7 mouse cellular contexts compared by ENCODE assay signal in genomic region chr15:103305070-103305678, GRCm38 (mm10). TPM values are rescaled to one million over a fixed set of nuclear protein-coding genes. Genes with fewer than 3 reads are reported as not detected.
DNase-seq lines count a peak whose midpoint lies in the region; ATAC-seq lines count a peak whose summit lies in the region.

No protein-coding gene starts in this region.

- 0% methylated on average over 51 of the region's 71 CpGs for whole genome bisulfite sequencing in embryonic facial prominence, embryonic 11.5 days
- WGBS in limb, embryonic 10.5 days: under 1% methylated on average over 71 of the region's 71 CpGs
- WGBS in midbrain, embryonic 13.5 days: under 1% methylated on average over 71 of the region's 71 CpGs

- peak overlapping the region; percentile 51 for H3K4me2 ChIP-seq in embryonic facial prominence, embryonic 11.5 days (ENCODE audit: low read depth, low read length)
- H3K4me2 ChIP-seq in midbrain, embryonic 13.5 days (replicated peaks): peak overlapping the region; percentile 70

- H3K36me3 ChIP-seq in embryonic facial prominence, embryonic 11.5 days (replicated peaks; ENCODE audit: control insufficient read depth, insufficient read depth, low read depth, low read length): no peaks in the 10 kb centered on the region
- no peaks in the 10 kb centered on the region for H3K36me3 ChIP-seq in limb, embryonic 10.5 days
- H3K36me3 ChIP-seq in midbrain, embryonic 13.5 days: no peaks in the 10 kb centered on the region

- H3K27me3 ChIP-seq in embryonic facial prominence, embryonic 11.5 days (ENCODE audit: control insufficient read depth, insufficient read depth, low read length): no peaks in the 10 kb centered on the region
- peaks cover 21% of the 10 kb centered on the region for H3K27me3 ChIP-seq in limb, embryonic 10.5 days (ENCODE audit: low read depth, poor library complexity, severe bottlenecking)
- H3K27me3 ChIP-seq in midbrain, embryonic 13.5 days: peaks cover 9% of the 10 kb centered on the region

- peak overlapping the region; percentile 38 for H3K4me3 ChIP-seq in embryonic facial prominence, embryonic 11.5 days (ENCODE audit: low read depth, low read length)
- H3K4me3 ChIP-seq in limb, embryonic 10.5 days: peak overlapping the region; percentile 51
- peak overlapping the region; percentile 36 for H3K4me3 ChIP-seq in midbrain, embryonic 13.5 days (replicated peaks)

- H3K4me1 ChIP-seq in embryonic facial prominence, embryonic 11.5 days (ENCODE audit: control insufficient read depth, insufficient read depth, low read length): peaks cover 20% of the 10 kb centered on the region
- H3K4me1 ChIP-seq in limb, embryonic 10.5 days: peaks cover 87% of the 10 kb centered on the region
- H3K4me1 ChIP-seq in midbrain, embryonic 13.5 days (replicated peaks): peaks cover 76% of the 10 kb centered on the region

- DNase-seq in adrenal gland, postnatal 10 days: peak; percentile 95
- DNase-seq in embryonic facial prominence, embryonic 11.5 days (ENCODE audit: low spot score): peak; percentile 99
- DNase-seq in kidney, adult 11 months: peak; percentile 99
- DNase-seq in limb, embryonic 10.5 days (ENCODE audit: low spot score): peak; percentile 99
- DNase-seq in spleen, adult 12 weeks (ENCODE audit: low spot score): peak; percentile 65

- ATAC-seq in embryonic facial prominence, embryonic 11.5 days (replicated peaks; ENCODE audit: insufficient number of reproducible peaks, low FRiP score, low TSS enrichment, low read depth): peak; percentile 92
- peak; percentile 78 for ATAC-seq in granulocyte monocyte progenitor cell, adult 5-6 weeks (replicated peaks; ENCODE audit: poor library complexity, severe bottlenecking)
- ATAC-seq in midbrain, embryonic 13.5 days: peak; percentile 96

- H3K9me3 ChIP-seq in embryonic facial prominence, embryonic 11.5 days (replicated peaks; ENCODE audit: control insufficient read depth, low read length): no peaks in the 10 kb centered on the region
- H3K9me3 ChIP-seq in limb, embryonic 10.5 days (replicated peaks): no peaks in the 10 kb centered on the region
- no peaks in the 10 kb centered on the region for H3K9me3 ChIP-seq in midbrain, embryonic 13.5 days

- H3K9ac ChIP-seq in embryonic facial prominence, embryonic 11.5 days (replicated peaks; ENCODE audit: low read length): peak overlapping the region; percentile 69
- H3K9ac ChIP-seq in midbrain, embryonic 13.5 days (replicated peaks): peak overlapping the region; percentile 84

- H3K27ac ChIP-seq in embryonic facial prominence, embryonic 11.5 days (replicated peaks; ENCODE audit: low read depth, low read length): peak overlapping the region; percentile 90
- H3K27ac ChIP-seq in limb, embryonic 10.5 days: peak overlapping the region; percentile 94
- H3K27ac ChIP-seq in midbrain, embryonic 13.5 days: peak overlapping the region; percentile 99

RNA-seq across cellular contexts. Expression of gene Gpr84, which starts 5.2 kb away (rescaled TPM):
- not detected for total RNA-seq in adrenal gland, postnatal 10 days (2021)
- not detected in 2 replicates for polyA plus RNA-seq in embryonic facial prominence, embryonic 11.5 days (2014; fragmentation: Nextera tagmentation; extraction: Ambion mirVana)
- total RNA-seq in granulocyte monocyte progenitor cell, adult 5-6 weeks (2014; fragmentation: Nextera tagmentation): 0.77 and 1.0 TPM in 2 replicates
- total RNA-seq in granulocyte monocyte progenitor cell, adult 5-6 weeks (2017): 0.77 and 1.1 TPM in 2 replicates
- polyA plus RNA-seq in limb, embryonic 10.5 days (2016; fragmentation: Nextera tagmentation; extraction: Ambion mirVana): 0.28 and 0.30 TPM in 2 replicates
- 0.18 and 0.94 TPM in 2 replicates for polyA plus RNA-seq in midbrain, embryonic 13.5 days (2015; fragmentation: Nextera tagmentation; extraction: Ambion mirVana)

RNA-seq across cellular contexts. Expression of gene Copz1, which starts 32.7 kb away (rescaled TPM):
- 100 to 1,000 TPM; 114 TPM for total RNA-seq in adrenal gland, postnatal 10 days (2021)
- polyA plus RNA-seq in embryonic facial prominence, embryonic 11.5 days (2014; fragmentation: Nextera tagmentation; extraction: Ambion mirVana): 327 and 331 TPM in 2 replicates
- total RNA-seq in granulocyte monocyte progenitor cell, adult 5-6 weeks (2014; fragmentation: Nextera tagmentation): 229 and 240 TPM in 2 replicates
- total RNA-seq in granulocyte monocyte progenitor cell, adult 5-6 weeks (2017): 80.3 and 87.2 TPM in 2 replicates
- polyA plus RNA-seq in limb, embryonic 10.5 days (2016; fragmentation: Nextera tagmentation; extraction: Ambion mirVana): 305 and 309 TPM in 2 replicates
- 218 and 221 TPM in 2 replicates for polyA plus RNA-seq in midbrain, embryonic 13.5 days (2015; fragmentation: Nextera tagmentation; extraction: Ambion mirVana)

RNA-seq across cellular contexts. Expression of gene Zfp385a, which starts 34.7 kb away (rescaled TPM):
- 10 to 100 TPM; 20.1 to 24.2 TPM for total RNA-seq in adrenal gland, postnatal 10 days (2021)
- 12.2 and 16.6 TPM in 2 replicates for polyA plus RNA-seq in embryonic facial prominence, embryonic 11.5 days (2014; fragmentation: Nextera tagmentation; extraction: Ambion mirVana)
- 17.5 and 24.9 TPM in 2 replicates for total RNA-seq in granulocyte monocyte progenitor cell, adult 5-6 weeks (2014; fragmentation: Nextera tagmentation)
- total RNA-seq in granulocyte monocyte progenitor cell, adult 5-6 weeks (2017): 1.8 and 2.7 TPM in 2 replicates
- polyA plus RNA-seq in limb, embryonic 10.5 days (2016; fragmentation: Nextera tagmentation; extraction: Ambion mirVana): 22.1 and 22.8 TPM in 2 replicates
- polyA plus RNA-seq in midbrain, embryonic 13.5 days (2015; fragmentation: Nextera tagmentation; extraction: Ambion mirVana): 15.1 and 17.9 TPM in 2 replicates

RNA-seq across cellular contexts. Expression of gene Nfe2, which starts 47.0 kb away (rescaled TPM):
- 1 to 10 TPM; 3.2 to 4.3 TPM for total RNA-seq in adrenal gland, postnatal 10 days (2021)
- polyA plus RNA-seq in embryonic facial prominence, embryonic 11.5 days (2014; fragmentation: Nextera tagmentation; extraction: Ambion mirVana): 5.4 and 8.0 TPM in 2 replicates
- total RNA-seq in granulocyte monocyte progenitor cell, adult 5-6 weeks (2014; fragmentation: Nextera tagmentation): 159 and 180 TPM in 2 replicates
- total RNA-seq in granulocyte monocyte progenitor cell, adult 5-6 weeks (2017): 112 and 174 TPM in 2 replicates
- 5.9 and 6.1 TPM in 2 replicates for polyA plus RNA-seq in limb, embryonic 10.5 days (2016; fragmentation: Nextera tagmentation; extraction: Ambion mirVana)
- polyA plus RNA-seq in midbrain, embryonic 13.5 days (2015; fragmentation: Nextera tagmentation; extraction: Ambion mirVana): 0.75 and 0.82 TPM in 2 replicates

Comparison
In these comparisons a context has a peak if more than half of its experiments do, and no peak if none do; other contexts are left out.
1. Peak in every context shown above with its lines: DNase-seq, ATAC-seq, H3K4me3 ChIP-seq and H3K27ac ChIP-seq.